Comparison of ENCODE assay signal across 11 mouse cellular contexts in the genomic region with DNA sequence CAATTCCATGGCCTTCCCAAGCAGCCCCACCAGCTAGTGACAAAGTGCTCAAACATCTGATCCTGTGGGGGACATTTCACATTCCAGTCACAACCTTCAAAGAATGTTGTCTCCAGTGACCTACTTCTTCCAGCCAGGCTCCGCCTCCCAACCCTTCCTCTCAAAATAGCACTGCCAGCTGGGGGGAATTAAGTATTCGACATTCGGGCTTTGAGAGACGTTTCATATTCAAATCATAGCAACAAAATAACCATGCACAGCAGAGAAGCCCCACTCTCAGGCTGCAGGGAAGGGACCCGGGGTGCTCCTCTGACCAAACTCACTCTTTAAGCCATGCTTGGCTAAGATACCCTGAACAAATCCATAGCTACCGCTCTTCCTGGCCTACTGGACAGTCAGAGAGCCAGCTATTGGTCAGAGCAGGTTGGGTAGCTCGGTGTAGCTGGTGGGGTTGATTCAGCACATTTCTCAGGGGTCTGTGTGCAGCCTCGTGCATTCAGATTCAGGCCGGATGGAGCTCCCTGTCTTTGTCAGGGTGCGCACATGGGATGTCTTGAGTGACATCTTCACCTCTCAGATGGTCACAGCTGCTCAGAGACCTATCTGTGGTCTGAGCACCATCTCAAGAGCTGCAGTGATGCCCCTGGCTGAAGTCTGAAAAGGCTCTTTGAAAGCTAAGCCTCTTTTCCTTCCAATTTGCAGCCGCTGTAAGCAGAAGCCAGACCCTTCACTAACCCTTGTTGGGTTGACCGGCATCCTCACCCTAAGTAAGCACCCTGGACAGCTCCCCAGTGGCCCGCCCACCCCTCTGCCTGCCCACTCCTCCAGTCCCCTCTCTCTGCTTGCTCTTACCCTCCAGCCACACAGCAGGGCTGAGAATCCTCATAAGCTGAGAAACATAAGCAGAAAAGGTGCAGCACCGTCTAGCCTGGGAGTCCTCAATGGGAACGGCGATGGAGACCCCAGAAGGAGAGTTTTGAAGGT. TPM values are rescaled to one million over a fixed set of nuclear protein-coding genes. Genes with fewer than 3 reads are reported as not detected.
DNase-seq lines count a peak whose midpoint lies in the region; ATAC-seq and TF ChIP-seq lines count a peak whose summit lies in the region.
"Had no signal": no experiment of that assay in that cellular context is flagged by ENCODE, and none has a peak within 500 bp of the region (broad histone marks: within the 10 kb centered on the region; RNA-seq: fewer than 3 reads in every experiment).

No protein-coding gene starts in this region.

- no peaks in the 10 kb centered on the region for H3K4me1 ChIP-seq in kidney, postnatal 0 days (replicated peaks; ENCODE audit: insufficient read depth, low read length)
- H3K4me1 ChIP-seq in forebrain, embryonic 15.5 days, result peaks cover 6% of the 10 kb centered on the region

- no peaks in the 10 kb centered on the region for H3K27me3 ChIP-seq in kidney, postnatal 0 days (ENCODE audit: insufficient read depth, low read length)
- no peaks in the 10 kb centered on the region for H3K27me3 ChIP-seq in forebrain, embryonic 15.5 days

- H3K4me2 ChIP-seq in kidney, postnatal 0 days (ENCODE audit: low read length), result no peak overlapping the region
- H3K4me2 ChIP-seq in forebrain, embryonic 15.5 days (replicated peaks), result no peak overlapping the region
- H3K4me2 ChIP-seq: heart, embryonic 15.5 days had no signal

- no peak for ATAC-seq in kidney, postnatal 0 days (replicated peaks; ENCODE audit: low FRiP score, low read depth)
- ATAC-seq in forebrain, embryonic 15.5 days (replicated peaks), result peak; percentile 46; the same call in 1 of the 2 replicates

- no peak overlapping the region for H3K27ac ChIP-seq in kidney, postnatal 0 days
- H3K27ac ChIP-seq in forebrain, embryonic 15.5 days (replicated peaks), result peak overlapping the region; percentile 77
- H3K27ac ChIP-seq: heart, embryonic 15.5 days had no signal

- no peak overlapping the region for H3K9ac ChIP-seq in kidney, postnatal 0 days (ENCODE audit: low read depth, low read length)
- no peak overlapping the region for H3K9ac ChIP-seq in forebrain, embryonic 15.5 days (replicated peaks)
- H3K9ac ChIP-seq: heart, embryonic 15.5 days had no signal

- no peak overlapping the region for H3K4me3 ChIP-seq in kidney, postnatal 0 days (replicated peaks; ENCODE audit: low read depth, low read length)
- H3K4me3 ChIP-seq in forebrain, embryonic 15.5 days, result no peak overlapping the region
- H3K4me3 ChIP-seq: heart, embryonic 15.5 days had no signal

- TF ChIP-seq CTCF in kidney, postnatal 0 days (IDR thresholded peaks at IDR 0.05; ENCODE audit: low read depth), result no peak

- peak; percentile 81 for DNase-seq in kidney, postnatal 0 days (ENCODE audit: low spot score)
- DNase-seq in kidney, adult 8-10 months, result no peak
- DNase-seq in right cerebral cortex, postnatal 10 days (ENCODE audit: low spot score in 2 of 2), result peak; percentile 60 to 79
- DNase-seq in right cerebral cortex, postnatal 4 days, result no peak
- no peak for DNase-seq in adipocyte (ENCODE audit: low spot score)
- no peak for DNase-seq in spleen, postnatal 4 days (ENCODE audit: low spot score in 2 of 2)
- DNase-seq in thymus, postnatal 25 days, result no peak
- DNase-seq: thymus, postnatal 14 days had no signal

- WGBS in kidney, postnatal 0 days, result 56% methylated on average over 16 of the region's 16 CpGs
- 43% methylated on average over 16 of the region's 16 CpGs for WGBS in forebrain, embryonic 15.5 days

- no peaks in the 10 kb centered on the region for H3K9me3 ChIP-seq in kidney, postnatal 0 days (replicated peaks; ENCODE audit: low read length)
- no peaks in the 10 kb centered on the region for H3K9me3 ChIP-seq in forebrain, embryonic 15.5 days
- H3K9me3 ChIP-seq: heart, embryonic 15.5 days had no signal

- no peaks in the 10 kb centered on the region for H3K36me3 ChIP-seq in kidney, postnatal 0 days (ENCODE audit: insufficient read depth, low read length)
- no peaks in the 10 kb centered on the region for H3K36me3 ChIP-seq in forebrain, embryonic 15.5 days
- H3K36me3 ChIP-seq: heart, embryonic 15.5 days had no signal

RNA-seq across cellular contexts. Expression of a gene that starts 30.7 kb away (rescaled TPM):
- 0.20 TPM in 1 of 2 replicates, not detected in the other for polyA plus RNA-seq in kidney, postnatal 0 days (2015; fragmentation: Nextera tagmentation; extraction: Ambion mirVana)
- polyA plus RNA-seq in forebrain, embryonic 15.5 days (2015; fragmentation: Nextera tagmentation; extraction: Ambion mirVana), result 0.45 and 0.66 TPM in 2 replicates
- polyA plus RNA-seq: heart, embryonic 15.5 days; liver, adult 2 months had no signal

RNA-seq across cellular contexts. Expression of a gene that starts 49.9 kb away (rescaled TPM):
- polyA plus RNA-seq in kidney, postnatal 0 days (2015; fragmentation: Nextera tagmentation; extraction: Ambion mirVana), result 7.6 and 9.9 TPM in 2 replicates
- polyA plus RNA-seq in forebrain, embryonic 15.5 days (2015; fragmentation: Nextera tagmentation; extraction: Ambion mirVana), result 6.9 and 7.8 TPM in 2 replicates

RNA-seq across cellular contexts. Expression of a gene that starts 57.3 kb away (rescaled TPM):
- 22.2 and 24.8 TPM in 2 replicates for polyA plus RNA-seq in kidney, postnatal 0 days (2015; fragmentation: Nextera tagmentation; extraction: Ambion mirVana)
- 24.2 and 26.7 TPM in 2 replicates for polyA plus RNA-seq in forebrain, embryonic 15.5 days (2015; fragmentation: Nextera tagmentation; extraction: Ambion mirVana)

Comparison
In these comparisons a context has a peak if more than half of its experiments do, and no peak if none do; other contexts are left out.
1. DNase-seq: peak in kidney, postnatal 0 days (single experiment) and right cerebral cortex, postnatal 10 days (2 of 2); none in kidney, adult 8-10 months (0 of 2), right cerebral cortex, postnatal 4 days (single experiment), adipocyte (single experiment), spleen, postnatal 4 days (0 of 2) and thymus, postnatal 25 days (single experiment).